Mouse (Mus musculus) naive thymus-derived CD4-positive, alpha-beta T cell, adult 5 months (primary cell): ENCODE data around the gene Pthlh. TPM values are rescaled to one million over a fixed set of nuclear protein-coding genes. Genes with fewer than 3 reads are reported as not detected.

Source experiments
- polyA plus RNA-seq: library from polyadenylated mRNA; unstranded; fragments of 100-300 nt; shearing (Covaris generic); gene quantifications from one replicate; pipeline ENCODE4 v1.2.1, GENCODE M21; 2017

Pthlh gene
- not detected for polyA plus RNA-seq

GRCm38 (mm10) chr6:147263587-147264565 lies at the start of gene Pthlh:
Gene Pthlh, minus strand, starts transcription at chr6:147264183.

Other genes with a start within 250 kb of the Pthlh start
- 0.27 TPM for gene Rep15, start 231.6 kb downstream of the Pthlh start, polyA plus RNA-seq
- gene Mrps35, start 221.4 kb downstream of the Pthlh start, polyA plus RNA-seq = 54.7 TPM
- gene Mansc4, start 177.2 kb downstream of the Pthlh start, polyA plus RNA-seq = not detected
- gene Klhl42, start 172.8 kb downstream of the Pthlh start, polyA plus RNA-seq = 12.8 TPM
- 18.6 TPM for gene Ccdc91, start 211.6 kb upstream of the Pthlh start, polyA plus RNA-seq